Mouse (Mus musculus): Measurements from ENCODE around the gene Ubqln4.

- TF ChIP-seq POLR2A (IDR thresholded peaks at IDR 0.05; ENCODE audit: borderline replicate concordance, extremely low read depth, insufficient read depth, insufficient read length, poor library complexity, severe bottlenecking) = no peak
- TF ChIP-seq CTCF (IDR thresholded peaks at IDR 0.05; ENCODE audit: borderline replicate concordance, extremely low read depth, insufficient read depth, insufficient read length) = no peak
Observed at GRCm38 (mm10) chr3:88568615-88569014, 15.1 kb downstream of the Ubqln4 start.

Data from brain, embryonic 14.5 days (tissue).